Mouse (Mus musculus) G1E (cell line): Measurements from ENCODE around the gene Olfr272. TPM values are rescaled to one million over a fixed set of nuclear protein-coding genes. Genes with fewer than 3 reads are reported as not detected.

ENCODE experiments used
- ATAC-seq: 2 replicates; pipeline ENCODE4 v1.8.0; 2016; ENCODE audit warnings: mild to moderate bottlenecking; ENCODE audit not compliant: insufficient number of reproducible peaks, poor library complexity, low FRiP score, severe bottlenecking; ENCODE audit errors: extremely low read depth
- DNase-seq: peaks from one replicate; pipeline ENCODE4 v3.0.0; 2012; ENCODE audit warnings: low spot score
- H3K27me3 ChIP-seq: 2 replicates; pipeline ENCODE4 v1.6.1; 2012; ENCODE audit warnings: mild to moderate bottlenecking, low read length, inconsistent platforms; ENCODE audit not compliant: insufficient read depth
- H3K36me3 ChIP-seq: replicated peaks from 2 replicates; pipeline ENCODE3; 2012; ENCODE audit warnings: mild to moderate bottlenecking, inconsistent platforms
- H3K4me1 ChIP-seq: 2 replicates; pipeline ENCODE4 v1.6.1; 2012; ENCODE audit warnings: low read depth, low read length, inconsistent platforms, mixed read lengths; ENCODE audit not compliant: insufficient read depth
- H3K4me3 ChIP-seq: 2 replicates; pipeline ENCODE4 v1.5.1; 2012; ENCODE audit warnings: low read depth, mild to moderate bottlenecking, inconsistent platforms, low read length, moderate library complexity, mixed read lengths
- H3K9me3 ChIP-seq: replicated peaks from 2 replicates; pipeline ENCODE4 v1.6.1; 2012; ENCODE audit warnings: inconsistent platforms
- CTCF ChIP-seq: IDR thresholded peaks from 2 replicates; pipeline ENCODE4 v1.5.1; 2012; ENCODE audit warnings: low read depth, low read length, inconsistent platforms, mixed read lengths
- GATA1 ChIP-seq: IDR thresholded peaks from 2 replicates; pipeline ENCODE4 v1.6.1; 2012; ENCODE audit warnings: borderline replicate concordance, low read length, inconsistent platforms, mixed read lengths
- GATA2 ChIP-seq: IDR thresholded peaks from 2 replicates; pipeline ENCODE4 v1.6.1; 2012; ENCODE audit warnings: low read depth, low read length, inconsistent platforms, borderline replicate concordance
- POLR2AphosphoS5 ChIP-seq: IDR thresholded peaks from 2 replicates; pipeline ENCODE4 v1.6.1; 2012; ENCODE audit warnings: low read depth, low read length, inconsistent platforms; ENCODE audit not compliant: insufficient replicate concordance
- TAL1 ChIP-seq: conservative IDR thresholded peaks from 2 replicates; pipeline ENCODE4 v1.6.1; 2012; ENCODE audit warnings: low read depth, low read length, inconsistent platforms, mixed read lengths
- polyA plus RNA-seq: library from polyadenylated mRNA; stranded (reverse); fragments of >175 nt; gene quantifications from 2 replicates; pipeline ENCODE4 v1.2.3, GENCODE M21; 2012
- total RNA-seq, 2 experiments: library from RNA; stranded (forward) in 1 of 2; stranded (reverse) in 1 of 2; fragments of 200-1000 nt in 1 of 2; fragments of >200 nt in 1 of 2; fragmentation: Nextera tagmentation in 1 of 2; gene quantifications; 2 replicates each; pipeline ENCODE4 v1.2.3; 2014 to 2017

Olfr272 gene
- total and polyA plus RNA-seq, 3 experiments: not detected

- Histone ChIP-seq H3K4me1 (no peaks in the 10 kb centered on the region), H3K4me3 (no peak overlapping the region), H3K27me3 (no peaks in the 10 kb centered on the region; the same call in 1 of the 2 replicates), H3K9me3 (no peaks in the 10 kb centered on the region), H3K36me3 (no peaks in the 10 kb centered on the region)
- ATAC-seq: no peak
- DNase-seq: no peak
- TF ChIP-seq POLR2AphosphoS5: no peak
- TF ChIP-seq TAL1: no peak
- no peak for TF ChIP-seq GATA1
- TF ChIP-seq GATA2: no peak
- no peak for TF ChIP-seq CTCF
These were observed 1.7 kb downstream of the Olfr272 start for GRCm38 (mm10) chr4:52917311-52917688.

GRCm38 (mm10) chr4:52916659-52917310 lies 2.2 kb downstream of the Olfr272 start:
- no peak for DNase-seq
- Histone ChIP-seq H3K9me3 (no peaks in the 10 kb centered on the region), H3K4me1 (no peaks in the 10 kb centered on the region), H3K27me3 (no peaks in the 10 kb centered on the region; the same call in 1 of the 2 replicates), H3K36me3 (no peaks in the 10 kb centered on the region), H3K4me3 (no peak overlapping the region)
- no peak for ATAC-seq
- no peak for TF ChIP-seq GATA2
- no peak for TF ChIP-seq CTCF
- TF ChIP-seq TAL1: no peak
- no peak for TF ChIP-seq POLR2AphosphoS5
- TF ChIP-seq GATA1: no peak

GRCm38 (mm10) chr4:52912409-52912808 lies 6.6 kb downstream of the Olfr272 start:
- DNase-seq (no peak), ATAC-seq (no peak)
- no peaks in the 10 kb centered on the region for H3K4me1 ChIP-seq
- H3K36me3 ChIP-seq: no peaks in the 10 kb centered on the region
- no peak overlapping the region for H3K4me3 ChIP-seq
- no peaks in the 10 kb centered on the region; the same call in 1 of the 2 replicates for H3K27me3 ChIP-seq
- H3K9me3 ChIP-seq: no peaks in the 10 kb centered on the region
- no peak for TF ChIP-seq CTCF
- no peak for TF ChIP-seq GATA1
- TF ChIP-seq POLR2AphosphoS5: no peak
- TF ChIP-seq TAL1: no peak
- TF ChIP-seq GATA2: no peak

- DNase-seq: no peak
- Histone ChIP-seq H3K27me3 (no peaks in the 10 kb centered on the region), H3K4me1 (no peaks in the 10 kb centered on the region), H3K36me3 (no peaks in the 10 kb centered on the region), H3K4me3 (no peak overlapping the region), H3K9me3 (no peaks in the 10 kb centered on the region)
- ATAC-seq: no peak
- TF ChIP-seq TAL1 (no peak), CTCF (no peak), GATA2 (no peak), GATA1 (no peak), POLR2AphosphoS5 (no peak)
These were observed 9.4 kb downstream of the Olfr272 start for GRCm38 (mm10) chr4:52909542-52909941.

- H3K4me1 ChIP-seq: no peaks in the 10 kb centered on the region
- TF ChIP-seq TAL1 (no peak), GATA1 (no peak), CTCF (no peak), POLR2AphosphoS5 (no peak), GATA2 (no peak)
- H3K9me3 ChIP-seq: no peaks in the 10 kb centered on the region
- no peaks in the 10 kb centered on the region for H3K36me3 ChIP-seq
- H3K27me3 ChIP-seq: no peaks in the 10 kb centered on the region
- no peak for ATAC-seq
- no peak overlapping the region for H3K4me3 ChIP-seq
- DNase-seq: no peak
These were observed 54.8 kb downstream of the Olfr272 start for GRCm38 (mm10) chr4:52864156-52864555.

Other genes with a start within 250 kb of the Olfr272 start
- gene Olfr275, start 104.6 kb downstream of the Olfr272 start, total RNA-seq (2014; fragmentation: Nextera tagmentation): not detected in 2 replicates
- gene Olfr275, start 104.6 kb downstream of the Olfr272 start, total RNA-seq (2017): 0.17 and 0.44 TPM in 2 replicates
- gene Olfr275, start 104.6 kb downstream of the Olfr272 start, polyA plus RNA-seq: not detected in 2 replicates
- not detected in 2 replicates for gene Olfr273, start 59.9 kb downstream of the Olfr272 start, total RNA-seq (2014; fragmentation: Nextera tagmentation)
- 0.06 and 0.22 TPM in 2 replicates for gene Olfr273, start 59.9 kb downstream of the Olfr272 start, total RNA-seq (2017)
- not detected in 2 replicates for gene Olfr273, start 59.9 kb downstream of the Olfr272 start, polyA plus RNA-seq
- not detected in 2 replicates for gene Olfr270, start 45.4 kb upstream of the Olfr272 start, total RNA-seq (2014; fragmentation: Nextera tagmentation)
- 0.29 and 0.38 TPM in 2 replicates for gene Olfr270, start 45.4 kb upstream of the Olfr272 start, total RNA-seq (2017)
- gene Olfr270, start 45.4 kb upstream of the Olfr272 start, polyA plus RNA-seq: not detected in 2 replicates
- gene Nipsnap3a, start 70.1 kb upstream of the Olfr272 start, total RNA-seq (2014; fragmentation: Nextera tagmentation): not detected in 2 replicates
- gene Nipsnap3a, start 70.1 kb upstream of the Olfr272 start, total RNA-seq (2017): not detected in 2 replicates
- not detected in 2 replicates for gene Nipsnap3a, start 70.1 kb upstream of the Olfr272 start, polyA plus RNA-seq
- 13.5 and 16.0 TPM in 2 replicates for gene Nipsnap3b, start 92.7 kb upstream of the Olfr272 start, total RNA-seq (2014; fragmentation: Nextera tagmentation)
- 29.2 and 31.5 TPM in 2 replicates for gene Nipsnap3b, start 92.7 kb upstream of the Olfr272 start, total RNA-seq (2017)
- gene Nipsnap3b, start 92.7 kb upstream of the Olfr272 start, polyA plus RNA-seq: 25.6 and 30.8 TPM in 2 replicates
- 21.5 and 23.0 TPM in 2 replicates for gene Abca1, start 240.7 kb upstream of the Olfr272 start, total RNA-seq (2014; fragmentation: Nextera tagmentation)
- gene Abca1, start 240.7 kb upstream of the Olfr272 start, total RNA-seq (2017): 4.6 and 4.7 TPM in 2 replicates
- 1.8 and 2.1 TPM in 2 replicates for gene Abca1, start 240.7 kb upstream of the Olfr272 start, polyA plus RNA-seq